Mouse (Mus musculus) neural tube, embryonic 12.5 days (tissue): ENCODE results near the gene Sox6. TPM values are rescaled to one million over a fixed set of nuclear protein-coding genes. Genes with fewer than 3 reads are reported as not detected.
"Not testable (repeated sequence)": the region's sequence is repeated elsewhere in the genome, so short reads cannot be mapped to it uniquely, and the experiment has no call there.

Experiments used
- ATAC-seq: fragments of 200-750 bp; cut with Nextera tagmentation; 2 replicates; pipeline ENCODE4 v1.8.0; 2017; ENCODE audit warnings: low read depth, mild to moderate bottlenecking, moderate TSS enrichment, moderate library complexity; ENCODE audit not compliant: low FRiP score
- H3K27ac ChIP-seq: fragments of 300-500 bp; sonication (generic); 2 replicates; pipeline ENCODE4 v1.5.1; 2016
- H3K27me3 ChIP-seq: fragments of 300-500 bp; sonication (generic); replicated peaks from 2 replicates; pipeline ENCODE4 v1.6.1; 2016; ENCODE audit warnings: mild to moderate bottlenecking
- H3K36me3 ChIP-seq: fragments of 300-500 bp; sonication (generic); 2 replicates; pipeline ENCODE4 v1.6.1; 2016; ENCODE audit warnings: mild to moderate bottlenecking
- H3K4me1 ChIP-seq: fragments of 300-500 bp; sonication (generic); 2 replicates; pipeline ENCODE4 v1.6.1; 2016
- H3K4me2 ChIP-seq: fragments of 300-500 bp; sonication (generic); replicated peaks from 2 replicates; pipeline ENCODE4 v1.6.1; 2016; ENCODE audit warnings: mild to moderate bottlenecking
- H3K4me3 ChIP-seq: fragments of 300-500 bp; sonication (generic); 2 replicates; pipeline ENCODE4 v1.5.1; 2016
- H3K9ac ChIP-seq: fragments of 300-500 bp; sonication (generic); 2 replicates; pipeline ENCODE4 v1.6.1; 2016; ENCODE audit warnings: mild to moderate bottlenecking
- H3K9me3 ChIP-seq: fragments of 300-500 bp; sonication (generic); 2 replicates; pipeline ENCODE4 v1.6.1; 2016; ENCODE audit warnings: mild to moderate bottlenecking
- WGBS: fragments of 180-500 bp; shearing (Covaris S2); methylation state at CpG from one replicate; pipeline ENCODE4 v1.1.7; 2016; 5-methylcytosine and 5-hydroxymethylcytosine counted together
- polyA plus RNA-seq: library from polyadenylated mRNA; unstranded; fragments of >200 nt; fragmentation: Nextera tagmentation; extraction: Ambion mirVana; gene quantifications from 2 replicates; pipeline ENCODE4 v1.2.1, GENCODE M21; 2016

Sox6 gene
- polyA plus RNA-seq = 67.5 and 74.2 TPM in 2 replicates

- H3K9me3 ChIP-seq = no peaks in the 10 kb centered on the region
- H3K4me3 ChIP-seq = peak within 1 kb of the TSS; percentile 38
- H3K27me3 ChIP-seq = peaks cover 39% of the 10 kb centered on the region
- no peak within 1 kb of the TSS for H3K27ac ChIP-seq
- no peak for ATAC-seq
- H3K9ac ChIP-seq = peak within 1 kb of the TSS; percentile 46; the same call in 1 of the 2 replicates
- no peaks in the 10 kb centered on the region for H3K36me3 ChIP-seq
- H3K4me2 ChIP-seq = peak within 1 kb of the TSS; percentile 99
- H3K4me1 ChIP-seq = peaks cover 42% of the 10 kb centered on the region
- under 1% methylated on average over 11 of the region's 11 CpGs for WGBS
Measured at GRCm38 (mm10) chr7:116038511-116038910, at the start of gene Sox6. Sox6 (minus strand) TSS chr7:116038796.

DNA sequence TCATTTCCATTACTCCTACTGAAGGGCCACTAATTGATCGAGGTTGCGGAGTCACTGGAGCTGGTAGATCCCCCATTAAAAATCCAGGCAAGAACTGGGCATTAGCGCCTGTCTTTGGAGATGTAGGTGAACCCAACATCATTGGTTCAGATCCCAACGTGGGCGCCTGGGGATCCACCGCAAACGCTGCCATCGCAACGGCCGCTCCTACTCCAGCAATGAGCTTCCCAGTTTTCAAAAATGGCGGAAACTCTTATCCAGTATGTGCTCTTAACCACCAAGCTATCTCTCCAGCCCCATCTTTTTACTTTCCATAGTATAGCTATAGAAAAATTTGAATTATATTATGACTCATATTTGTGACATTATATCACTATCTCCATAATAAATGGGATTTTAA is 45.8 kb upstream of the Sox6 start, which contains the start of gene Gm4353:
TSS of gene Gm4353 (minus strand) at position 270 of the 400 bp plus-strand sequence.
- not testable (repeated sequence) for H3K4me2 ChIP-seq, ATAC-seq, H3K4me1 ChIP-seq, H3K27ac ChIP-seq, H3K9me3 ChIP-seq, H3K4me3 ChIP-seq, H3K9ac ChIP-seq, H3K27me3 ChIP-seq, H3K36me3 ChIP-seq
- 97% methylated on average over 11 of the region's 11 CpGs for WGBS

DNA sequence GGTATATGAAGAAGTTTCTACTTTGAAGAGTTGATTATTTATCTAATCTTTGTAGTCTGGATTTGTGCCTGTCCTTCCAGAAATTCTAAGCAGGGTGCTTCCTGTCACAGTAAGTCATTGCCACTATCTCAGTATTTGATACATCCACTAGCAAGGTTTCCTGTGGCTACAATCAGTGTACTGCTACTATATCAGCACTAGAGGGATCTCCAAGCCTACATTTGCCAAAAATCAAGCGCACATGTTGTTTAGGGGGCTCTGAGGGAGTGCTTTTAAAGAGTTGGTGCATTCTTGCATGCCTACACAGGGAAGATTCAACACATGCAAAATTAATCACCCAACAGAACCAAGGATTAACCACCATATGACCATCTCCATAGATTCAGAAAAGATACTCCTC is 22.1 kb upstream of the Sox6 start:
- 55% methylated on average over 1 of the region's 1 CpGs for WGBS

GRCm38 (mm10) chr7:116040470-116041019 is 1.9 kb upstream of the Sox6 start:
- ATAC-seq = no peak; the same call in 1 of the 2 replicates
- H3K36me3 ChIP-seq = no peaks in the 10 kb centered on the region
- WGBS = 15% methylated on average over 15 of the region's 15 CpGs
- peaks cover 32% of the 10 kb centered on the region for H3K27me3 ChIP-seq
- peak overlapping the region; percentile 99 for H3K4me2 ChIP-seq
- no peak overlapping the region for H3K9ac ChIP-seq
- no peaks in the 10 kb centered on the region for H3K9me3 ChIP-seq
- peaks cover 25% of the 10 kb centered on the region for H3K4me1 ChIP-seq
- no peak overlapping the region for H3K4me3 ChIP-seq
- H3K27ac ChIP-seq = no peak overlapping the region

More for the DNA sequence above, 22.1 kb upstream of the Sox6 start:
- Histone ChIP-seq H3K27ac (no peak overlapping the region), H3K4me3 (no peak overlapping the region), H3K4me1 (no peaks in the 10 kb centered on the region), H3K4me2 (no peak overlapping the region), H3K27me3 (no peaks in the 10 kb centered on the region), H3K9ac (no peak overlapping the region), H3K36me3 (no peaks in the 10 kb centered on the region), H3K9me3 (no peaks in the 10 kb centered on the region)
- no peak for ATAC-seq

- under 1% methylated on average over 48 of the region's 48 CpGs for WGBS
- Histone ChIP-seq H3K9ac (peak overlapping the region; percentile 46; the same call in 1 of the 2 replicates), H3K27ac (peak overlapping the region; percentile 6; the same call in 1 of the 2 replicates), H3K9me3 (no peaks in the 10 kb centered on the region), H3K36me3 (no peaks in the 10 kb centered on the region), H3K4me1 (peaks cover 32% of the 10 kb centered on the region), H3K4me2 (peak overlapping the region; percentile 99), H3K4me3 (peak overlapping the region; percentile 38), H3K27me3 (peaks cover 39% of the 10 kb centered on the region)
- ATAC-seq = peak; percentile 87
Measured at GRCm38 (mm10) chr7:116039538-116040466, 1.2 kb upstream of the Sox6 start.

DNA sequence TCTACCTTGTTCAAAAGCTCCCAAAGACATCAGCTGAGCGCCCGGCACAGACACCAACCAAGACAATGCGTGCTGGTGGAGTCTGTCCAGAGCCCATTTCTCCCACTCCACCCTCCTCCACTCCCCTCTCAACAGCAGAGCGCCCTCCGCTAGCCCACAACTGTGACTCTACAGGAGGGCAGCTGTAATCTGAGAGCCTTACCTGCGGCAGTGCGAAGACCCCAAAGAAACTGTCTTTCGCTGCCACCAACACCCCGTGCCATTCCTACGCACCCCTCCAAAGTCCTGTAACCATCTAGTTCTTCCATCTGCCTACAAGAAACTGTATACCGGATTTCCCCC is 571 bp upstream of the Sox6 start, which contains the start of gene 1110004F10Rik:
TSS of gene 1110004F10Rik (plus strand) at position 202 of the 342 bp plus-strand sequence.
- H3K9me3 ChIP-seq = no peaks in the 10 kb centered on the region
- under 1% methylated on average over 11 of the region's 11 CpGs for WGBS
- peaks cover 35% of the 10 kb centered on the region for H3K4me1 ChIP-seq
- peak within 1 kb of the TSS; percentile 99 for H3K4me2 ChIP-seq
- H3K27ac ChIP-seq = peak within 1 kb of the TSS; percentile 6; the same call in 1 of the 2 replicates
- H3K27me3 ChIP-seq = peaks cover 39% of the 10 kb centered on the region
- peak; percentile 31; the same call in 1 of the 2 replicates for ATAC-seq
- peak within 1 kb of the TSS; percentile 46; the same call in 1 of the 2 replicates for H3K9ac ChIP-seq
- peak within 1 kb of the TSS; percentile 38 for H3K4me3 ChIP-seq
- H3K36me3 ChIP-seq = no peaks in the 10 kb centered on the region

- under 1% methylated on average over 13 of the region's 13 CpGs for WGBS
Measured at GRCm38 (mm10) chr7:116038024-116038423, 572 bp downstream of the Sox6 start.

DNA sequence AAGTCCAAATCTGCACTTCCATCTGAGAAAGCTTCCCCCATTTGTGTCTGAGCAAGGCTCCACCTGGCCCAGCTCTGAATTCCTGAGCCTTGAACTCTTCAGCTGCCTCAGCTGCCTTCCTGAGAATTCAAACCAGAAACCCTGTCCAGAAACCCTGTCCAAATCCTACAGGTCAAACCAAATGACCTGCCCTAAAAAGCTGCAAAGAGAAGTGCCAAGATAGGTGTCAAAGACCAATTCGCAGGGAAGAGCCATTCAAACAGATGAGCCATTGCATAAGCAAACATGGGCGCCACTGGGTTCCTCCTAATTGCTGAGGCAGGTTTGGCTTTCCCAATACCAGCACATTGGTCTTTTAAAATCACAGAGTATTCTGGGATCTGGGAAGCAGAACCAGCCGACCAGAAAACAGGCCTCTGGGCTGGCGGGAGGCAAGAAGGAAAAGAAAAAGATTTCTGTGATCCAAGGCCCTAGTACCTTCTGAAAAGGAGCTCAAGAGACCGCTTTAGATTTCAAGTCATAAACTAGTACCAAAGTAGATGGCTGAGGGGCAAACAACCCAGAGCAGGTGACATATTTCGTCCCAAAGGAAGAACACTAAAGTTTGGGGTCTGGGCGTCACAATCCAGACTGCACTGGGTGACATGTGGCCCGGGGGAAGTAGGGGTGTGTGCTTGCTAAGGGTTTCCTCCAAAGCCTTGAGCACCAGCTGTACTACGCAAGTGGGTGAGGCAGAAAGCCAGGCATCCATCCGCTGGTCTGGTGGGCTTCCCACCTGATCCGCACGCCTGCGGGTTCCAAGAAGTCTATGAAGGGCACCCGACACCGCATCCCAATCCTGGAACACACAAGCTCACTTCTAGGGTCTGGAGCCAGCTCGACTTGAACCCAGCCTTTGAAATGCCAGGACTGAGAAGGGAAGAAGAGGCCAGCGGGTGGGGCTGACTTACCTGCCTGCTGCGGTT is 1.7 kb downstream of the Sox6 start:
- peaks cover 45% of the 10 kb centered on the region for H3K4me1 ChIP-seq
- H3K27ac ChIP-seq = no peak overlapping the region
- no peaks in the 10 kb centered on the region for H3K36me3 ChIP-seq
- H3K9me3 ChIP-seq = no peaks in the 10 kb centered on the region
- H3K9ac ChIP-seq = 0 out of 2 replicates have a peak overlapping the region, but pooled peaks have one; percentile 17
- ATAC-seq = no peak
- 17% methylated on average over 18 of the region's 18 CpGs for WGBS
- peak overlapping the region; percentile 99 for H3K4me2 ChIP-seq
- peak overlapping the region; percentile 18 for H3K4me3 ChIP-seq
- H3K27me3 ChIP-seq = peaks cover 39% of the 10 kb centered on the region

More at GRCm38 (mm10) chr7:116038024-116038423, 572 bp downstream of the Sox6 start:
- ATAC-seq = no peak
- peak overlapping the region; percentile 99 for H3K4me2 ChIP-seq
- H3K4me1 ChIP-seq = peaks cover 45% of the 10 kb centered on the region
- H3K36me3 ChIP-seq = no peaks in the 10 kb centered on the region
- H3K4me3 ChIP-seq = peak overlapping the region; percentile 38
- H3K27ac ChIP-seq = no peak overlapping the region
- no peaks in the 10 kb centered on the region for H3K9me3 ChIP-seq
- peaks cover 39% of the 10 kb centered on the region for H3K27me3 ChIP-seq
- H3K9ac ChIP-seq = no peak overlapping the region

DNA sequence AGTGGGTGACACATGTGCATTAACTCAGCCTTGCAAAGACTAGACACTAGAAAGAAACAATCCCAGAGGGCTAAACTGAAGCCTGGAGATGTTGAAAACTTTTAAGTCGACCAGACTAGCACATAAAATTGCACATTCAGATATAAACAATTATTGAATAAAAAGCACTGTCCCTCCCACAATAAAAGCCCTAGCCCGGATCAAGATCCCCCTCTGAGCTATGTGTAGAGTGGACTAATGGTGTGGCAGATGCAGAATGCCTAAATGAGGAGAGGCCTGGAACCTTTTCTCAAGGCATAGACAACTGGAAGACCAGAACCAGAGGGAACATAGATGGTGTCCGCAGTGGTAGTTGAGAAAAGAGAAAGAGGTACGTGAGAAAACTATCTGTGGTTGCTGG is 3.1 kb downstream of the Sox6 start:
- 34% methylated on average over 4 of the region's 4 CpGs for WGBS
- H3K4me1 ChIP-seq = peaks cover 55% of the 10 kb centered on the region
- H3K27me3 ChIP-seq = peaks cover 39% of the 10 kb centered on the region

DNA sequence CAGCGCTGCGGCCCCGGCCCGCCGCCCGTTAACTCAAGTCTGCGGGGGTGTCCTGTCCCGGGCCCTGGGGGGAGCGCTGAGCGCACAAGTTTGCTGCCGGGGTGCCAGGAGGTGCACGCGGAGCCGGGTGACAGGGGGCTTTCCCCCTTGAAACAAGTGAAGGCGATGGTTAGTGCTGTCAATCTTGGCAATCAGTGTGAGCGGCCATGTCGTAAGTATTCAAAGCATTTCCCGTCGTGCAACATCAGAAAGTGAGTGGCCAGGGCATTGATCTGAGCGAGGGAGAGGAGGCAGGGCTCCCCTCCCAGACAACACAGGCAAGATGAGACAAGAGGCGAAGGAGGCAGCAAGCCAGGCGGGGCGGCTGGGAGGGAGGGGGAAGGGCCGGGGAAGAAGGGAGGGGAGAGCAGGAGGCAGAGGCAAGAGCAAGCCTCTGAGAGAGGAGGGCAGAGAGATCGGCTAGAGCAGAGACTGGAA is 4.3 kb downstream of the Sox6 start:
- H3K4me1 ChIP-seq = peaks cover 60% of the 10 kb centered on the region
- WGBS = under 1% methylated on average over 25 of the region's 25 CpGs
- H3K27me3 ChIP-seq = peaks cover 35% of the 10 kb centered on the region
- peak overlapping the region; percentile 99 for H3K4me2 ChIP-seq
- H3K9me3 ChIP-seq = no peaks in the 10 kb centered on the region
- no peaks in the 10 kb centered on the region for H3K36me3 ChIP-seq
- H3K27ac ChIP-seq = peak overlapping the region; percentile 77
- peak overlapping the region; percentile 78 for H3K9ac ChIP-seq
- ATAC-seq = peak; percentile 63
- H3K4me3 ChIP-seq = peak overlapping the region; percentile 65

More for the DNA sequence above, 3.1 kb downstream of the Sox6 start:
- no peaks in the 10 kb centered on the region for H3K9me3 ChIP-seq
- H3K4me3 ChIP-seq = no peak overlapping the region
- no peak overlapping the region for H3K27ac ChIP-seq
- H3K9ac ChIP-seq = no peak overlapping the region
- ATAC-seq = no peak
- no peaks in the 10 kb centered on the region for H3K36me3 ChIP-seq
- peak overlapping the region; percentile 99 for H3K4me2 ChIP-seq
